Mouse (Mus musculus): ENCODE measurements at regions not wholly inside any gene's neighbourhood (a gene's known extent, or its start where the extent isn't known, plus 50 kb on each side); places are given as distances from the start of the nearest gene placed in this dataset.

DNA sequence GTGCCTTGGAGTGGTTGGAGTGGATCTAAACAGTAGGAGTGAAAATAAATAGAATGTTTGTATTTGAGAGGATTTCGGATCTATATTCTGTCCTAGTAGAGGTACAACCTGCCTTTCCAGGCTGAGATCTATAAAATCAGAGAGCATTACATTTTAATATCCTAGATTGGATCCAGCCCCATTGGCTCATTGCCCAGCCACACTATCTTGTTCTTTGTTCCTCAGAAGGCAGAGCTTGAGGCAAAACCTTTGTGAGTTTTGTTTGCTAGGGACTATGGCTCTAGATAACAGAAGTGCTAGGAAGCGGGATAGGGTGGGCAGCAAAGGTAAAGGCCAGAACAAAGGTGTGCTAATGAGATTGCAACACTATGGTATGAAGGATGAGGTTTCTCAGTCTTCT lies 78.7 kb upstream of the Cntln start:
- no peak for DNase-seq (ENCODE audit: low spot score)
- intact Hi-C loops (cut with DNase I), result no loop called here

DNA sequence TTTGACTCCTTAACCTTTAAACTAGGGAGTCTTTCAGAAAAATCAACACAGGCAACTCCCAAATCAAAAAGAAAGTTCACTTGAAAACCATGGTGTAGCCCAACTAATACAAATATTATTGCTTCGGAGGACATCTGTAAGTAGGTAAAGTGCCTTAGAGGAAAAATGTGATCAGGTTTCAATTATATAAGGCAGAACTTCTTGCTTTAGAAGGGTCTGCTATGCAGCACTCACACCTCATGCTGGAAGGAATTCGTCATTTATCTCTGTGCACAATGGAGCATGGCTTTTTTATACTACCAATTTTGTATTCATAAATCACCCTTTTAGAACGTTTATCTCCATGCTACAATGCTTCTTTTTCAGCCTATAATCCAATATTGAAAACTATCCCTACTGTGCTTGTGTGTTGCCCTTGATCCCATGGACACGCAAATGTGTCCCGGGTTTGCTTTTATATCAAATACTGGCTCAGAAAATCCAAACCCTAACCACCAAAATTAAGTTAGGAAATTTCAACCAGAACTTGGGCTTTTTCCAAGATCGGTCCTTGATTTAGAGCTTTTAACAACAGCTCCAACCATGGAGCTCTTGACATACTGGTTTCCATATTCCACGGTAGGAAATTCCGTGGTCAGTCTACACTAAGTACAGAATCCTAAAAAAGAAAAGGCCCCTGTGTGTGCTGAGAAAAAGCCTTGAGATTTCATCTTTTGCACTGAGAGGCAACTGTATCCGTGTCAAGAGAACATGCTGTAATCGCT lies 90.8 kb upstream of the Cntln start:
- intact Hi-C loops (cut with DNase I), result no loop called here
- DNase-seq (ENCODE audit: low spot score), result no peak

DNA sequence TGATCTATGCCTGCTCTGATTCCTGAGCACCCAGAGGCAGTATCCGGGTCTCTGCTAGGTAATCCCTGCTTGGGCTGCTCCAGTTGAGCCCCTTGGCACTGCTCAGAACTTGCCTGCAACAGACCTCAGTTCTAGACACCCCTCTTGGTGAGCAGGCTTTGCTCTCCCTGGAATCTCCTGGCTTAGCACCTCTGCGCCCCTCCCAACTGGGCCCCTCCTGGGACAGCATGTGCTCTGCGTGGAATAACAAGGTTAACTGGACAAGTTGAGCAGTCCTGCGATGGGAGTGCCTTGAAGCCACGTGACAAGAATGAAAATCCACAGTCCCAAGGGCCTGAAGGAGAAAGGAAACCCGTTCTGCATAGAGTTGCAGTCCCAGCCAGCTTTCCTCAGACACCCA lies 97.5 kb upstream of the Cntln start:
- intact Hi-C loops (cut with DNase I), result no loop called here
- no peak for DNase-seq (ENCODE audit: low spot score)

DNA sequence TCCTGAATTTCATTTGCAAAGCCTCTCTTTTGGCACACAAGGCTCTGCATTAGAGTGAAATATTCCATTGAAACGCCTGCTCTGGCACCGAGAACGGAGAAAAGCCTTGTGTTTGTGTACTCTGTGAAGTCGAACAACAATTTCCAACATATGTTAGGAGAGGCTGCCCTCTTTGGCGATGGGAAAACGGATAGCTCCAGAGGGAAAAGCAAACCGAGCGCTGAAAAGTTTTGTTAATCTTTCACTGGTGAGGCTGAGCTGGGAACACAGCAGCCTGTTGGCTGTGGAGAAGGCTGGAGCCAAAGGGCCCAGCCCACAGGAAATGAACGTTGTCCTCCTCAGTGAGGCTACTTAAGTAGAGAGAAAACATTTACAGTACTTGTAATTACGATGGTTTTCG lies 93.1 kb upstream of the Bnc2 start:
- DNase-seq (ENCODE audit: low spot score), result no peak
- intact Hi-C loops (cut with DNase I), result no loop called here

DNA sequence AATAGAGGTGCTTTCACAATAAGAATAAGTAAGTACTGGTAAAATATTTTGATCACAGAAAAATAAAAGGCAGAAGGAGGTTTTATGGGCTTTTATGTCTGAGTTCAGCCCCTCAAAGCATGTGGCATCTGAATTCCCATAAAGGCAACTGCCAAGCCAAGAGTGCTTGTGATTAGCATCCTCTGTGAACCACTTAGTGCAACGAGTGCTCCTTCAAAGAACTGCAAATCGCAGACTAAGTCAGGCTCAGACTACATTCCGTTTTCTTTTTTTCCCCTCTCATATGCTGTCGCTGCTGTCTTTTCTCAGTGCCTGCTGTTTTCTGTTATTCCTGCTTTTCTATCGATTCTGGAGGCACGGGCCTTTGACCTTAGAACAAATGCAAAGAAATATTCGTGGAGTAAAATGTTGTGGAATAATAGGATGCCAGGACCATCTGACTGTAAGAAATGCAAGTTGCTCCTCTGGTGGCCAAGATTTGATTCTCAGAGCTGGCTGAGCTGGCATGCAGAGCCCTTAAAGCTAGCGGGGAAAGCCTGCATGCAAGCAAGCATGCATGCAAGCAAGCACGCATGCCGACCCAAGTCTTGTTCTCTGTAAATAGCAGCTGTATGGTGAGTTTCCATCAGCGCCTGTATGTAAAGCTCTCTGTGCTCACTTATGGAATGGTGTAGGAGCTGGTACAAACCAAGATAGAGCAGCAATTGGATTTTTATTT lies 91.8 kb upstream of the Bnc2 start:
- DNase-seq (ENCODE audit: low spot score), result no peak
- intact Hi-C loops (cut with DNase I), result no loop called here

DNA sequence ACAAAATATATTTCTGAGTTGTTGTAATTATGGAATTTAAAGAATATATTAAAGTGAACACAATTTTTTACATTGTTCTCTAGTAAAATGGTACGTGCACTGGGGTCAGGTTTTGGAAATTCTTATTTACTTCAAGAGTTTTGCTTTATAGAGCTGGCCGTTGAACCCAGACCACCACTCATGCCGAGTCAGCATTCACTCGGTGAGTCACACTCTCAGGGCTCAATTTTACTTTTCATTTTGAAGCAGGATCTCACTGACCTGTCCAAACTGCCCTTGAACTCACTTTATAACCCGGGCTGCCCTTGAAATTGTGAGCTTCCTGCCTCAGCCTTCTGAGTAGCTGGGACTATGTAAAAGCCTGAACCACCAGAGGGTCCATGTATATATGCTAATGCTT lies 82.1 kb upstream of the Bnc2 start:
- DNase-seq (ENCODE audit: low spot score), result no peak
- intact Hi-C loops (cut with DNase I), result no loop called here

DNA sequence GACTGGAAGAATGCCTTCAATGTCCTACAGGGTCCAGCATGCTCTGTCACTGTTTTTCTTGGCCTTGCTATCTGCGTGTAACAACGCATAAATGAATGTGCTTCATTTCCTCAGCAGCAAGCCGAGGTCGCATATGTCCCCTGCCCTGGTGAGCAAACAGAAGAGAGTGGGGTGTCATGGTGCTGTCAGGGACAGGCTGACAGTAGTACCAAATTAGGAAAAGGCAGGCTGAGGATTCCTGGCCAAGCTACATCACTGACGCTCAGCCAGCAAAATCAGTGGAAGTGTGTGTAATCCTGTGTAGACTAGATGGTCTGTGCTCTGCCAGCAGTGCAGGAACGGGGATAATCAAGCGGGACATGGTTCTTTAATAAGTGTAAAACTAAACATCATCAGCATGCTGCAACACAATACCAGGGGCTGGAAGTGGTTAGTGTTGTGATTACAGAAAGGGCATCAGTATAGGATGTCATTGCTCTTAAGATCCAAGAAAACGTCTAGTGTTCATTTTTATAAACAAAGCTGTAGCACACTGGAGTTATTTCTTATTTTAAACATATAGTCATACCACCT lies 77.6 kb upstream of the Bnc2 start:
- intact Hi-C loops (cut with DNase I), result no loop called here
- DNase-seq (ENCODE audit: low spot score), result peak; percentile 2

DNA sequence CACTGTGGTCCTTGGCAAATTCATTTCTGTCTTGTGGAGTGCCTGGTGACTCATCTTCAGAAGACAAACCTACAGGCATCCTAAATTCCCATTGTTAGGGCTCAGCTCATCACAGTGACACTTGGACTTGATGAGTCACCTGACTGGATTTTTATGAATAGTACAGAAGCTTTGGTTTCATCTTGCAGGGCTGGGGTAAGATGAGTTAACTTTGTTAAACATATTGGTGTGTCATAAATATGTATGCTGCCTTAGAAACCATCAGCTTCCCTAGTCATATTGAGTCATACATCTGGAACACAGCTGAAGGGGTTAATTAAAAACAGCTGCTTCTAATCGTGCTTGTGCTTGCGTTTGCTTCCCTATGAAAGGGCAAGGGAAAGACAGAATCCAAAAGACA lies 66.2 kb upstream of the Bnc2 start:
- intact Hi-C loops (cut with DNase I), result no loop called here
- DNase-seq (ENCODE audit: low spot score), result no peak

DNA sequence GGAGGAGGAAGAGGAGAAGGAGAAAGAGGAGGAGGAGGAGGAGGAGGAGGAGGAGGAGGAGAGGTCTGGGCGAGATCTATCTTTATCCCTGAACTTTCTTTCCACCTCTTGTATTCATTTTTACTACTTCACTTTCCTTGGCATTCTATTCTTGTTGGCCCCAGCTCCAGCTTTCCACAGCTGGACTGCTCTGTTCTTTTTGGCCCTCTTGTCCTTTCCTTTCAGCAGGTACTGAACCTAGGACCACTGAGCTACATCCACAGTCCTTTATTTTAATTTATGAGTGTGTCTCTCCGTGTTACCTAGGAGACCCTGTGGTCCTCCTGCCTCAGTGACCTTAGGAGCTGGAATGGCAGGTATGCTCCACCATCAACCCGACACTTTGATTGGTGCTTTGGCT lies 65.7 kb upstream of the Bnc2 start:
- intact Hi-C loops (cut with DNase I), result no loop called here
- no peak for DNase-seq (ENCODE audit: low spot score)

Measured in heart, postnatal 25 days (tissue).